Mouse (Mus musculus) olfactory bulb, adult 2 months (tissue): ENCODE data around the gene Fkbp10. TPM values are rescaled to one million over a fixed set of nuclear protein-coding genes. Genes with fewer than 3 reads are reported as not detected.

Experiments used
- H3K27ac ChIP-seq: fragments of 200-500 bp; 2 replicates; pipeline ENCODE4 v1.5.1; 2012; ENCODE audit warnings: low read depth, low read length; ENCODE audit not compliant: insufficient read depth
- H3K4me1 ChIP-seq: fragments of 200-500 bp; 2 replicates; pipeline ENCODE4 v1.6.1; 2012; ENCODE audit warnings: low read length; ENCODE audit not compliant: control insufficient read depth, insufficient read depth
- H3K4me3 ChIP-seq: fragments of 200-500 bp; 2 replicates; pipeline ENCODE4 v1.5.1; 2012; ENCODE audit warnings: mild to moderate bottlenecking, low read depth, low read length, moderate library complexity; ENCODE audit not compliant: insufficient read depth
- CTCF ChIP-seq: fragments of 200-500 bp; IDR thresholded peaks from 2 replicates; pipeline ENCODE4 v1.5.1; 2012; ENCODE audit warnings: low read depth, mild to moderate bottlenecking, low read length, moderate library complexity; ENCODE audit not compliant: insufficient read depth
- POLR2A ChIP-seq: fragments of 200-500 bp; IDR thresholded peaks from 2 replicates; pipeline ENCODE4 v1.6.1; 2012; ENCODE audit warnings: mild to moderate bottlenecking, low read depth, low read length, moderate library complexity; ENCODE audit not compliant: insufficient read depth
- WGBS: fragments of 180-500 bp; shearing (Covaris S2); methylation state at CpG from one replicate; pipeline ENCODE4 v1.1.7; 2018; 5-methylcytosine and 5-hydroxymethylcytosine counted together
- polyA plus RNA-seq: library from polyadenylated mRNA; stranded (reverse); fragments of >200 nt; gene quantifications from 2 replicates; pipeline ENCODE4 v1.2.4, GENCODE M21; 2012; ENCODE audit warnings: low replicate concordance; ENCODE audit not compliant: missing spikeins, insufficient read depth, insufficient read length

Gene Fkbp10
- polyA plus RNA-seq, 1 experiment: not detected

DNA sequence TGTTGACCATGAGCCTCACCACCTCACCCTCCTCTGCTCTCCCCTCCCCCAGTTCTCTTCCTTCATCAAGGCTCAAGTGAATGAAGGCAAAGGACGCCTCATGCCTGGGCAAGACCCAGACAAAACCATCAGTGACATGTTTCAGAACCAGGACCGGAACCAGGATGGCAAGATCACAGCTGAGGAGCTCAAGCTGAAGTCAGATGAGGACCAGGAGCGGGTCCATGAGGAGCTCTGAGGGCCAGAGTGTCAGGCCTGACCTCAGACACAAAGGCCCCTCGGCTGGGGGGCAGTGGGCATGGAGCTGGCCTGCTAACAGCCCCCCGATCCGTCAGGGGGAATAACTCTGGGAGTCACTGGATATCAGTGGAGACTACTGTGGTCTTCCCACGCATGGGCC is 8.3 kb downstream of the Fkbp10 start:
- Histone ChIP-seq H3K4me1 (0 out of 2 replicates have a peak, but pooled peaks cover 4% of the 10 kb centered on the region), H3K27ac (no peak overlapping the region), H3K4me3 (no peak overlapping the region)
- WGBS: 94% methylated on average over 7 of the region's 7 CpGs
- no peak for TF ChIP-seq POLR2A
- no peak for TF ChIP-seq CTCF

DNA sequence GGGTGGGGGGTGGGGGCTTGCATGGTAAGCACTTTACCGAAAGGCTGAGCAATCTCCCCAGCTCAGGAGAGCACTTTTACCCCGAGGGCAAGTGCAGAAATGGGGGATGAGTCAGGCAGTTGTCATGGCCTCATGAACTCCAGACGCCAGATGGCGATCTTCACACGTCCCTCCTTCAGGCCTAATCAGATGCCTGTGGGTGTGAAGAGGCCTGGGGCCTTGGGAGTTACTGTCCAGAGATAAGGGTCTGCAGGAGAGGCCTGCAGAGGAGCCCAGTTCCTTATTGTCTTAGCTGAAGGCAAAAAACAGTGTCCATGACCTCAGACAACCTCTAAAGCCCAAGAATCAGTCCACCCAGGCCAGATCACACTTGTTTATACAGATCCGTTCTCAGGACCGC is 10.4 kb downstream of the Fkbp10 start:
- no peak overlapping the region for H3K27ac ChIP-seq
- WGBS: 42% methylated on average over 7 of the region's 7 CpGs
- 0 out of 2 replicates have a peak, but pooled peaks cover 12% of the 10 kb centered on the region for H3K4me1 ChIP-seq
- no peak for TF ChIP-seq POLR2A
- TF ChIP-seq CTCF: peak; percentile 46; the same call in 1 of the 2 replicates
- H3K4me3 ChIP-seq: no peak overlapping the region

DNA sequence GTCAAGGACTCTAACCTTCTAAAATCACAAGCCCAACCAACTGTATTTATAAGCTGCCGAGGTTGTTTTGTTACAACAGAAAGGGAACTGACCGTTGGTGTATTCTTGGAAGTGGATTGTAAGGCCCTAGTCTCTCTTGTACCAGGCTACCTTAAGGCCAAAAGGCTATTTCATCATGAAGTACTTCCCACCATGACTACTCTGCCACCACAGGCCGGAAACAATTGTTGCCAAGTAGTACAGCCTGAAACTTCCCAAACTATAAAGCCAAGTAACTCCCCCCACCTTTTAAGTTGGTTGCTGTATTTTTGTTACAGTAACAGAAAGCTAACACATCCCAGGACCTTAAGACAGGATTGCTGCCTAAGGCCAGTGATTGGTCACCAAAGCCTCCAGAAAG is 11.3 kb downstream of the Fkbp10 start:
- Histone ChIP-seq H3K27ac (no peak overlapping the region), H3K4me1 (0 out of 2 replicates have a peak, but pooled peaks cover 12% of the 10 kb centered on the region), H3K4me3 (no peak overlapping the region)
- WGBS: 82% methylated on average over 3 of the region's 3 CpGs
- TF ChIP-seq CTCF: no peak
- TF ChIP-seq POLR2A: no peak

DNA sequence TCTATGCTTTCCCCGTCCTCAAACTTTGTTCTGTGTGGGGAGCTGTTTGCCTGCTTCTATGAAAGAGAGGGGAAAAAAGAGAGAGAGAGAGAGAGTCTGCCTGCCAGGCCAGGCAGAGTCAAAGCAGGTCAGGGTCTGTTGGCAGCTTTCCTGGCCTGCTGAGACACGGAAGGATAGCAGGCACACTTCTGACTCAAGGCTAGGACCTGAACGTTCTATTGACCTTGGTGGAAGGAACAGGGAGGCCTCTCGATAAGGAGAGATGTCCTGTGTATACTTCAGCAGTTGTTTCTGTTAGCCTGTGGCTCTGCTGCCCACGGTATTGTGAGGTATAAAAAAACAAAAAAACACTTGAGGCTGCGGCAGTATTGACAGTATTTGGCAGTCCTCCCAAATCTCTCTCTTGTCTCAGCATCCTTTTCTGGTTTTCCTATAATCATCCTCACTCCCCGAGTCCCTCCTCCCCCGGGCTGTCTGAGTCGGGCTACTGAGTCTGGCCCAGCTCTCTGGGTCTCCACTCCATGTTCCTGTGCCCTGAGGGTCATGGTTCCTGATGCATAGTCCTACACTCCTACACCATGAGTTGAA is 13.2 kb downstream of the Fkbp10 start:
- H3K4me1 ChIP-seq: 0 out of 2 replicates have a peak, but pooled peaks cover 12% of the 10 kb centered on the region
- peak overlapping the region; percentile 47 for H3K27ac ChIP-seq
- WGBS: 26% methylated on average over 9 of the region's 9 CpGs
- TF ChIP-seq CTCF (no peak), POLR2A (no peak)
- no peak overlapping the region for H3K4me3 ChIP-seq

DNA sequence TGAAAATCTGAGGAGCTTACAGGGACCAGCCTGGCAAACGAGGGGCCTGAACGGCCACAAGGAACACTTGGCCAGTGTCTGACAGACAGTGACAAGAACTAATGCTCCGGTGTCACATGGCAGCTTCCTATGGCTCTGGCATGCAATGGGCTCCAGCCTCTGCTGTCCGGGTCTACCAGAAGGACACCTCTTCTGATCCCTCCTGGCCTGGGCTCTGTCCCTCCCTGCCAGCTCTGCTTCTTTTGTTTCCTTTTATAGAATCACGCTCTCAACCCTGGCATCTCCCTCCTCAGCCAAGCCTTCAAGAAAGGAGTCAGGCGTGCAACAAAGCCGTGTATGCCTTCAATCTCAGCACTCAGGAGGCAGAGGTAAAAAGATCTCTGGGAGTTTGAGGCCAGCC is 14.6 kb downstream of the Fkbp10 start:
- no peak for TF ChIP-seq CTCF
- TF ChIP-seq POLR2A: no peak
- WGBS: 57% methylated on average over 7 of the region's 7 CpGs
- Histone ChIP-seq H3K4me3 (no peak overlapping the region), H3K27ac (no peak overlapping the region), H3K4me1 (0 out of 2 replicates have a peak, but pooled peaks cover 12% of the 10 kb centered on the region)

DNA sequence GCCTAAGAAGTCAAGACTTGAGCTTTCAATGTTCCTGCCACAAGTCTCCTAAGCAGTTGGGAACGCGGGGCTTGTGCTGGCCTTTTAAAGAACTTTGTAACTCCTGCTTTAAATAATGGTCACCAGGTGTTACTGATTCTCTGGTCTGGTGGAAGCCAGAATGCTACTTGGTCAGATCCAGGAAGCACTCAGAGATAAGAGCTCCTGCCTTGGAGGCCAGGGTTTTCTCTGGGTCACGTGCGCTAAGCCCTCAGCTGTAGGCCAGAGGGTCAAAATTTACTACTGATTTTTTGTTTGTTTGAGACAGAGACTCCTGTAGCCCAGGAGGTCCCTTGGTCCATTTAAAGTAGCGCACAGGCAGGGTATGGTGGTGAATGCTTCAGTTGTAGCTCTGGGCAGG is 16.5 kb downstream of the Fkbp10 start:
- WGBS: 99% methylated on average over 5 of the region's 5 CpGs

DNA sequence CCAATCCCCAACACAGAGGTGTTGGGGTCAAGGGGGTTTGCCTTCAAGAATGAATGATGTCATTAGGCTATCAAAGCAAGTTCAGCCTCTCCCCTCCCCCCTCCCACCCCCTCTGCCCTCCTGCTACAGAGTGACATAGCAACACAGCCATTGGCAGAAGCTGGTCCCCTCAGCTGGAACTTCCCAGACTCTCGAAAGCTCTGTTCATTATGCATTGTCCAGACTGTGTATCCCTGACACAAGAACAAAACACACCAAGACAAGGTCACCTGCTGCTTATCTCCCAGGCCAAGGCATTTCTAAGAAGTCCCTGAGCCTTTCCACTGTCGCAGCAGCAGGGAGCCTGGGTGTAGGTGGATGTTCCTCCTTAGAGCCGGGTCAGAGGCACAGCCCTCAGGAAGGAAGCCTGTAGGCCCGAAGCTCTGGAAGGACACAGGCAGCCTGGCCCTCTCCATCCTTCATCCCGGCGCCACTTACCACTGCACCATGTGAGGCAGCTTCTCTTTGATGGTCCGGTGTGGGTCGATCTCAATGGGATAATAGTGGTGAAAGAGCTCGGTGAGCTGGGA is 20.3 kb downstream of the Fkbp10 start:
- TF ChIP-seq POLR2A: no peak
- H3K27ac ChIP-seq: no peak overlapping the region
- WGBS: 76% methylated on average over 9 of the region's 9 CpGs
- H3K4me3 ChIP-seq: no peak overlapping the region
- H3K4me1 ChIP-seq: peaks cover 3% of the 10 kb centered on the region; the same call in 1 of the 2 replicates

More for the DNA sequence above, 16.5 kb downstream of the Fkbp10 start:
- Histone ChIP-seq H3K4me3 (no peak overlapping the region), H3K27ac (no peak overlapping the region), H3K4me1 (peaks cover 12% of the 10 kb centered on the region; the same call in 1 of the 2 replicates)
- TF ChIP-seq CTCF: no peak
- TF ChIP-seq POLR2A: no peak

DNA sequence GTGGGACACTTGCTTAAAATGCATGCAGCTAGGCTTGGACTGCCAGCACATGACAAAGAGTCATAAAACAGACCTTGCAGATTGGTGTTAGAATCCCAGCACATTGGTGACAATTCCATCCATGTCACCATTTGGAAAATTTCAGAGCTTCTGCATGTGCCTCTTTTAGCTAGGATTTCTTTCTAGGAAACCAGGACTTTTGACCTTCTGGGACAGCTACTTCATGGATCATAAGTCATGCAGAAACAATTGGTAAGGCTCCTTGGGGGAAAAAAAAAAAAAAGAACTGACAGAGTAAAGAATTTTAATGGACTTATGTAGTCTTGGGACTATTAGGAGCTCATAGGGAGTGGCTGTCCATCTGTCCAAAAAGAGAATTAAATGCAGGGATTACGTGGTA is 22.4 kb downstream of the Fkbp10 start:
- peaks cover 5% of the 10 kb centered on the region for H3K4me1 ChIP-seq
- TF ChIP-seq CTCF: no peak
- TF ChIP-seq POLR2A: no peak
- H3K4me3 ChIP-seq: no peak overlapping the region
- 91% methylated on average over 1 of the region's 1 CpGs for WGBS
- H3K27ac ChIP-seq: no peak overlapping the region

DNA sequence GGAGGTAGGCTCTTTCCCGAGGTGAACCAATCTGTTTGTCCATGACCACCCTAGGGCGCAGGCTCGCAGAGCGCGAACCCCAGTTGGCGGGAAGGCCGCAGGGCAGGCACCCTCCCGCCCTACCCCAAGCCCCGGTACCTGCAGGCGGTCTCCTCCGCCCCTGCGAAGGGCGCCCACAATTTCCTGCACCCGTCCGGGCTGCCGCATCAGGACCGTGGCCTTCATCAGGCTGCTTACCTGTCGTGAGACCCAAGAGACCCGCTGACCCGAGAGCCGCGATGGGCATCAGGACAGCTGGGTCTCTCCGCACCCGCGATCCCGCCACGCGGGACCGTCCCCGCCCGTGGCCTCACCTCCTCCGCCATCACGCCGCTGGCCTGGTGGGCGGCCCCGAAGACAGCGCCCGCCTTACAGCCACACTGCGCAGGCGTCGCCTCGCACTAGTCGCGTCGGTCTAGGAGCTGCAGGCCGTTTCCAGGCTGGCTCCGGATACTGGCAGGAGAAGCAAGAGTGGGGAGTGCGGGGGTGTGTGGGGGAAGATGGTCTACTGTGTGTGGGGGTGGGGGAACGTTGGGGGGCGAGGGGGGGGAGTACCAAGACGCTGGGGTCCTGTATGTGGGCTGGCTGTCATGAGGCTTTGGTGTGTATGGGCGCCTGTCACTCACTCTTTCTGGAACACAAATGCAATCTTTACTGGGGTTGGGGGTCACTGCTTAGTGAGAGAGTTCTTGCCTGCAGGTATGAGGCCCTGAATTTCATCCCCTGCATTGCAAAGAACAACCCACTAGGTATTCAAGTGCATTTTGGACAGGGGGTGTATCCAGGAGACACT is 25.4 kb downstream of the Fkbp10 start:
- under 1% methylated on average over 52 of the region's 52 CpGs for WGBS
- Histone ChIP-seq H3K27ac (peak overlapping the region; percentile 56; the same call in 1 of the 2 replicates), H3K4me1 (peaks cover 5% of the 10 kb centered on the region), H3K4me3 (peak overlapping the region; percentile 93)
- TF ChIP-seq CTCF (no peak), POLR2A (peak; percentile 79)
